Mouse (Mus musculus): ENCODE measurements around the gene Eftud2. TPM values are rescaled to one million over a fixed set of nuclear protein-coding genes. Genes with fewer than 3 reads are reported as not detected.

Gene Eftud2
- polyA plus RNA-seq, 1 experiment from 2014 or later: 279 TPM

DNA sequence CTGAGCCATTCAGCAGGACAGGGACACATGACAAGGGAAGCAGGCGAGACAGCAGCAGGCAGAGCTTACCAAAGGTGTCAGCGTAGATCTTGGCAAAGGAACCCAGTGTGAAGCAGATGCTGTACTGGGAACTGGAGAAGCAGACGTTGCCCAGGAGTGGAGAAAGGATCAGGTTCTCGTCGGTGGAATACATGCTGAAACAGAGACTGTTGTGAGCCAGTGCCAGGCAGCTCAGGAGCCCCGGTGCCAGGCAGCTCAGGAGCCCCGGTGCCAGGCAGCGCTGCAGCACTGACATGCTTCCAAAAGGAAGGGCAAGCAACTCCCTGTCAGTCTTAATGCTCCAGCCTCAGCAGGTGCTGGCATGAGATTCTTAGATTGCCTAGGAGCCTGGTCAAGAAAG is 20.9 kb downstream of the Eftud2 start:
- ATAC-seq (ENCODE audit: low FRiP score): no peak

DNA sequence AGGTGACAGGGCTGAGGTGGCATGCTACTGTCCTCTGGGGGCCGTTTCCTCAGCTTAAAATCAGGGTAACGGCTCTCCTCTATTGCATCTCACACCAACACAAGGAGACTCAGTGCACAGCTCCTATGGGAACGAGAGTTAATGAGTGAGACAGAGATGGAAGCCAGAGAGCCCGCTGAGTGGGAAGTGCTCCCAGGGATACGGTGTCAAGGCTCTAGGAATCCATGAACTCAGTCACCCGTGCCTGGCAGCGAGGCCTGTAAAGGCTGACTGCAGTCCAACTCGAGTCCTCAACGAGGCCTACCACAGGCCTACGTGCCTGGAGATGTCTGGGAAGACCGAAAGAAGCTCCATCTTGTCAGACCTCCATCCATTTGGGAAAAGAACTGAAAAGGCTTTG is 21.8 kb downstream of the Eftud2 start:
- Histone ChIP-seq H3K4me2 (no peak overlapping the region), H3K4me1 (no peaks in the 10 kb centered on the region), H3K9ac (no peak overlapping the region), H3K9me3 (no peaks in the 10 kb centered on the region), H3K27ac (no peak overlapping the region), H3K4me3 (replicated peaks) (no peak overlapping the region), H3K36me3 (replicated peaks) (peaks cover 86% of the 10 kb centered on the region), H3K27me3 (no peaks in the 10 kb centered on the region)
- 89% methylated on average over 11 of the region's 11 CpGs for WGBS
- no peak for ATAC-seq (ENCODE audit: low FRiP score)

More for the DNA sequence above, 20.9 kb downstream of the Eftud2 start:
- Histone ChIP-seq H3K27me3 (no peaks in the 10 kb centered on the region), H3K9me3 (no peaks in the 10 kb centered on the region), H3K27ac (no peak overlapping the region), H3K9ac (no peak overlapping the region), H3K36me3 (replicated peaks) (peaks cover 85% of the 10 kb centered on the region), H3K4me3 (replicated peaks) (no peak overlapping the region), H3K4me1 (no peaks in the 10 kb centered on the region), H3K4me2 (no peak overlapping the region)
- WGBS: 87% methylated on average over 8 of the region's 8 CpGs

DNA sequence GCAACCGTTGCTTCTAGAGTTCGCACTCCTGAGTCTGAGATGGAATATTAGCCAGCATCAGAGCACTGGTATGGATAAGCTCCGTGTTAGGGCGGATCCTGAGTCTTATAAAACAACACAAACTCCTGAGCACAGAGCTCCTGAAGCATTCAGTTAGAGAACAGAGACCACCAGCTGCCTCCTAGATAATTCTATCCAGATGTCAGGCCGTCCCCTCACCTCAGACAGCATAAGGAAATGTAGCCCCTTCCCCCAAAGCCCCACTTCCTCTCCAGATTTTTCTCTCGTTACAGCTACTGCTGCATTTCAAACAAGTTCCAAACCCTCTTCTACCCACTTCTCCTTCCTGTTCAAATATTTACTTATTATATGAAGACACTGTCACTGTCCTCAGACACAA is 24.8 kb downstream of the Eftud2 start:
- WGBS: 86% methylated on average over 6 of the region's 6 CpGs
- peaks cover 88% of the 10 kb centered on the region for H3K36me3 ChIP-seq (replicated peaks)

DNA sequence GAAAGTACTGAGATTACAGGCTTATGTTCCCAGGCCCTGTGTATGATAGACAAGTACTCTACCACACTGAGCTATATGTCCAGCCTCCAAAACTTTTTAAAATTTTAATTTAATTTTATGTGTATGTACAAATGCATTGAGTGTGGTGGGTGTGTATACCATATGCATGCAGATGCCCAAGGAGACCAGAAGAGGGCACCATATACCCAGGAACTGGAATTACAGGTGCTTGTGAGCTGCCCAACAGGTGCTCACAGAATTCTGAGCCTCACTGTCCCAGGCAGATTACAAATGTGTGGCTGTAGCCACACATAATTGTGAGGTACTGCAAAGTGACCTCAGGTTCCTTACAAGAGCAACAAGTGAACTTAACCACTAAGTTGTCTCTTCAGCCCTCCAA is 27.0 kb downstream of the Eftud2 start:
- no peak for ATAC-seq (ENCODE audit: low FRiP score)
- no peaks in the 10 kb centered on the region for H3K9me3 ChIP-seq
- peaks cover 88% of the 10 kb centered on the region for H3K36me3 ChIP-seq (replicated peaks)
- H3K27ac ChIP-seq: no peak overlapping the region
- no peaks in the 10 kb centered on the region for H3K27me3 ChIP-seq
- no peak overlapping the region for H3K4me2 ChIP-seq
- H3K4me3 ChIP-seq (replicated peaks): no peak overlapping the region
- H3K4me1 ChIP-seq: no peaks in the 10 kb centered on the region
- no peak overlapping the region for H3K9ac ChIP-seq

More for the DNA sequence above, 24.8 kb downstream of the Eftud2 start:
- Histone ChIP-seq H3K4me1 (no peaks in the 10 kb centered on the region), H3K9ac (no peak overlapping the region), H3K4me3 (replicated peaks) (no peak overlapping the region), H3K9me3 (no peaks in the 10 kb centered on the region), H3K27me3 (no peaks in the 10 kb centered on the region), H3K4me2 (no peak overlapping the region), H3K27ac (no peak overlapping the region)
- ATAC-seq (ENCODE audit: low FRiP score): no peak

DNA sequence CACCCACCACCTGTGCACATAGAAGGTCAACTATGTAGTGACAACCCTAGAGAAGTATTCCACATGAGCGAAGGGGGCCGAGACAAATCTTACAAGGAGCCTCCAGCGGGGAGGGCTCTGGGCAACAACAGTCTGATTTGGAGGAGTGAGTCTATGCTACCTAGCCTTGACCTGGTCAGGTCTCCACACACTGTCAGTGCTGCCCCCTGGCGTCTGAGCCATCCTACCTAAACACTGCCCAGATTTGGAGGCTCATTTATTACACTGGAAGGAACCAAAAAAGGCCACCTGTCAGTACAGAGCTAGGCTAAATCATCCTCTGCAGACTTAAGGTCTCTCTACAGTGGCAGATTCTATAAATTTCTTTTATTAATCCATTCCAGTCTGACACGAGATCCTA is 28.9 kb downstream of the Eftud2 start:
- Histone ChIP-seq H3K4me3 (replicated peaks) (no peak overlapping the region), H3K36me3 (replicated peaks) (peaks cover 89% of the 10 kb centered on the region), H3K9me3 (no peaks in the 10 kb centered on the region), H3K4me2 (no peak overlapping the region), H3K27ac (no peak overlapping the region), H3K4me1 (no peaks in the 10 kb centered on the region), H3K9ac (no peak overlapping the region), H3K27me3 (no peaks in the 10 kb centered on the region)
- 0 out of 2 replicates have a peak, but pooled peaks have one; percentile 46 for ATAC-seq (ENCODE audit: low FRiP score)
- WGBS: 71% methylated on average over 5 of the region's 5 CpGs

DNA sequence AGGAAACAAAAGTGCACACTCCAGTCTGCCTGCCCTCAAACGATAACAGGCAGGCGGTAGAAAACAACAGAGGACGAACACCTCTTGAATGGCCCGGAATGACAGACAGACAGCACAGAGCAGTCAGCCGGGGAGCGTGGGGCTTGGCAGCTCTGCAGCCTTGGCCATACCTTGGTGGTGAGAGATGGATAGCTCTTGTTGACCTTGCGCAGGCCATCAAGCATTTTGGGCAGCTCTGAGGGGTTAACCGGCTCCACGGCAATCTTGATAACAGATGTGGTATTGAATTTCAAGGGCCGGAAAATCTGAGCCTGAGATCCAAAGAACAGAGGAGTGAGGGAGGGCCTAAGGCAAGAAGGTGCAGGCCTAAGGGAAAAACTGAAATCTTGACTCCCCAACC is 34.9 kb downstream of the Eftud2 start:
- Histone ChIP-seq H3K36me3 (replicated peaks) (peaks cover 100% of the 10 kb centered on the region), H3K4me1 (no peaks in the 10 kb centered on the region), H3K27me3 (no peaks in the 10 kb centered on the region), H3K9me3 (no peaks in the 10 kb centered on the region), H3K4me2 (no peak overlapping the region), H3K27ac (no peak overlapping the region), H3K9ac (no peak overlapping the region), H3K4me3 (replicated peaks) (no peak overlapping the region)
- ATAC-seq (ENCODE audit: low FRiP score): no peak
- WGBS: 92% methylated on average over 10 of the region's 10 CpGs

DNA sequence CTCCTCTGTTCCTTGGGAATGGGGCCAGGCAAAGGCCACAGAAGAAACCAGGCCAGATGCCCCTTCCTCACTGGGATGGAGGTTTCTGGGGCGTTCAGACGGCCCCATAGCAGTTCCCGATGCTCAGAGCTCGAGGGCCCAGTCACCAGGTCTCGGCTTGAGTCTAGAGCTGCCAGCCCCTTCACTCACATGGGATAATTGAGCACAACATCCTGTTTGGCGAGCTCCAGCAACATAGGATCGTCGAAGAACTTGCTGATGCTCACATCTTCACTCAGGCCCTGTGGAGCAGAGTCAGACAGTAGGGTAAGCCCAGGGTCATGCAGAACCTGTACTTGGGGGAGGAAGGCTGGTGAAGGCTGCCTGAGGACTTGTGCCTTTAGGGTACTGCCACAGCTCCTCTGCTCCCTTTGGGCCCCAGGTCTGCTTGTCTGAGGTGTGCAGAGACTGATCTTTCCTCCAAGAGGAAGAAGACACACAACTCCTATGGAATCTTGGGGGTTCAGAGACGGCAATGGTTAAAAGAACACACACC is 42.1 kb downstream of the Eftud2 start:
- H3K36me3 ChIP-seq (replicated peaks): peaks cover 74% of the 10 kb centered on the region
- WGBS: 90% methylated on average over 9 of the region's 9 CpGs
- H3K27ac ChIP-seq: no peak overlapping the region
- no peak for ATAC-seq (ENCODE audit: low FRiP score)
- no peaks in the 10 kb centered on the region for H3K27me3 ChIP-seq
- no peaks in the 10 kb centered on the region for H3K4me1 ChIP-seq
- H3K9ac ChIP-seq: no peak overlapping the region
- H3K4me3 ChIP-seq (replicated peaks): no peak overlapping the region
- no peaks in the 10 kb centered on the region for H3K9me3 ChIP-seq
- no peak overlapping the region for H3K4me2 ChIP-seq

DNA sequence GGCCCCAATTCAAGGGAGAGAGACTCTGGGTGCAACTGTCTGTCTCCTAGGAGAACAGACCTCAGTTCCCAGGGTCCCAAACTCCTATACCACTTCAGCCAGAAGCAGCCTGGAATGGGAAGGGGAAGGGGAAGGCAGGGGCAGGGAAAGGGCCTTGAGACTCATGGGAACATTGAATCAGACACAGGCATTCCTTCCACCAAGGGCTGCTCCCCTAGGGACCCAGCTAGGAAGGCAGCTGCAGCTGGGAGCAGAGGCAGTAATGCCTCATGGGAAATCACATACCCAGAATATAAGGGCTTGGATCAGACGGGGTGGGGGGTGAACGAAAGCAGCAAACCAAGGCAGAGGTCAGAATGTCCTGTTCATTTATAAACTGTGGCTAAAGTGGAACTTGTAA is 42.7 kb downstream of the Eftud2 start:
- no peak for ATAC-seq (ENCODE audit: low FRiP score)
- H3K9me3 ChIP-seq: no peaks in the 10 kb centered on the region
- peaks cover 68% of the 10 kb centered on the region for H3K36me3 ChIP-seq (replicated peaks)
- no peaks in the 10 kb centered on the region for H3K4me1 ChIP-seq
- H3K4me2 ChIP-seq: no peak overlapping the region
- no peak overlapping the region for H3K4me3 ChIP-seq (replicated peaks)
- WGBS: 94% methylated on average over 2 of the region's 2 CpGs
- H3K9ac ChIP-seq: no peak overlapping the region
- no peak overlapping the region for H3K27ac ChIP-seq
- no peaks in the 10 kb centered on the region for H3K27me3 ChIP-seq

DNA sequence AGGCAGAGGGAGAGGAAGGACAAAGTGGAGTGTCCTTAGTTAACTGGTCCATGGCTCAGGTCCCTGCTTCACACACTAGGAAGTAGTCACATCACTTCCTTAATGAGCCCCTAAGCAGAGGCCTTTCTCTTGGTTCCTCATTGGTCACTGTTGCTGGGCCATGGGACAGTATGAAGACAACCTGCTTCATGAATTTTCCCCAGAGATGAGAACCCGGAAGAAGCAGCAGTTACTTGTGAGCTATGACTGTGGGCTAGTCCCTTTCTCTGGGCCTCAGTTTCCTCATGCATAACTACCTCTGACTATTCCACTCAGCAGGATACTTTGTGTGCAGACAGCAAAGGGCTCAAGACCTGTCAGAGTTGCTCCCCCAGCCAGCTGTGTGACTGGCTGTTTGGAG is 43.4 kb downstream of the Eftud2 start:
- no peak overlapping the region for H3K4me2 ChIP-seq
- no peak overlapping the region for H3K4me3 ChIP-seq (replicated peaks)
- H3K27ac ChIP-seq: no peak overlapping the region
- ATAC-seq (ENCODE audit: low FRiP score): no peak
- H3K36me3 ChIP-seq (replicated peaks): peaks cover 61% of the 10 kb centered on the region
- H3K9ac ChIP-seq: no peak overlapping the region
- no peaks in the 10 kb centered on the region for H3K4me1 ChIP-seq
- H3K27me3 ChIP-seq: no peaks in the 10 kb centered on the region
- H3K9me3 ChIP-seq: no peaks in the 10 kb centered on the region
- WGBS: 88% methylated on average over 1 of the region's 1 CpGs

DNA sequence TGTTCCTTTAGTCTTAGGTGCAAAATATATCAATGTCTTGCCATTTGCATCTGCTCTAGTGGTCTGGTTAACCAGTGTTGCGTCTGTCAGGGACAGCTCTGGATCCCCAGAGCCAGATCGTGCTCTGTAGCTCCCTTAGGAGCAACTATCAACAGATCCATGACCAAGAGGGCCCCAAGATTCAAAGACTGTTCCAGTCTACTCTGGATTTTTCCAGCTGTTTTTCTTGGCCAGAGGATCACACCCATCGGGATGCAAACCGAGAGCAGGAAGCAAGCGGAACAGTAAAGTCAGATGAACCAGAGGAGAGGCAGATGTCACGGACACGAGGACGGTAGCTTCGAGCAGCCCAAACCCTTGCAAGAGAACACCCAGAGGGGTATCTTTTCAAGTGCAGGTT is 44.6 kb downstream of the Eftud2 start:
- H3K9ac ChIP-seq: no peak overlapping the region
- no peaks in the 10 kb centered on the region for H3K4me1 ChIP-seq
- no peak for ATAC-seq (ENCODE audit: low FRiP score)
- no peak overlapping the region for H3K4me3 ChIP-seq (replicated peaks)
- WGBS: 93% methylated on average over 9 of the region's 9 CpGs
- no peaks in the 10 kb centered on the region for H3K27me3 ChIP-seq
- peaks cover 48% of the 10 kb centered on the region for H3K36me3 ChIP-seq (replicated peaks)
- H3K4me2 ChIP-seq: no peak overlapping the region
- no peaks in the 10 kb centered on the region for H3K9me3 ChIP-seq
- H3K27ac ChIP-seq: no peak overlapping the region

DNA sequence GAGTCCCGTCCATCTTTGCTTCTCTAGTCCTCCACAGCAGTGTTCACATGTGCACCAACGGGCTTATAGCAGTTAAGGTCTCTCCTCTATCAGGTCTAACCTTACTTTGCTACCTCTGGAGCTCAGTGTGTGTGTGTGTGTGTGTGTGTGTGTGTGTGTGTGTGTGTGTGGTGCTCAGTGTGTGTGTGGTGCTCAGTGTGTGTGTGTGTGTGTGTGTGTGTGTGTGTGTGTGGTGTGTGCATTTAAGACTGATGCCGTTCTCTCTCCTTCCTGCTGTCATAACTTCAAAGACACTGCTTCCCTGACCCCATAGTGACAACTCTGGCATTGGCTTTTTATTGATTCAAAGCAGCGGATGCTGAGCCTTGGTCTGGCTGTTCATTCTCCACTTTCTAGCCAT is 45.2 kb downstream of the Eftud2 start, which contains the start of gene Higd1b:
Gene Higd1b (plus strand): TSS at position 301 of the 400 bp plus-strand sequence.
- WGBS: 84% methylated on average over 4 of the region's 4 CpGs
- Histone ChIP-seq H3K4me1 (no peaks in the 10 kb centered on the region), H3K36me3 (replicated peaks) (peaks cover 44% of the 10 kb centered on the region), H3K27me3 (no peaks in the 10 kb centered on the region), H3K4me3 (replicated peaks) (no peak within 1 kb of the TSS), H3K27ac (no peak within 1 kb of the TSS), H3K9me3 (no peaks in the 10 kb centered on the region), H3K4me2 (no peak within 1 kb of the TSS), H3K9ac (no peak within 1 kb of the TSS)
- ATAC-seq (ENCODE audit: low FRiP score): no peak

DNA sequence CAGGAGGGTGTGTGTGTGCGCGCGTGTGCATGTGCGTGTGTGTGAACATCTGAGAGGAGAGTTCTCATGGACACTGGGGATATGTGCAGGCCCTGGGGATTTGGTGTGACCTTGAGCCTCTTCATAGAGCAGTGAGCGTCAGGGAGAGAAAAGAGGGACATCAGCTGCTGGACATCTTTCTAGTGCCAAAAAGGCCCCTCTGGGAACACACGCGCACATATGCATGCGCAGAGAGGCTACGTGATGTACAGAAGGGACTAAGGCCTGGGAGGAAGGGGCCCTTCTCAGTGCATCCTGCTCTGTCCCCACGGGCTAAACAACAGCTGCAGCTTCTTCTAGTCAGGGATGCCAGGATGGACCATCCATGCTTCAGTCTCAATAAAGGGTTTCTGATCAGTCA is 46.6 kb downstream of the Eftud2 start:
- 89% methylated on average over 10 of the region's 10 CpGs for WGBS
- Histone ChIP-seq H3K4me1 (no peaks in the 10 kb centered on the region), H3K27me3 (peaks cover 3% of the 10 kb centered on the region; the same call in 1 of the 2 replicates), H3K27ac (no peak overlapping the region), H3K36me3 (replicated peaks) (peaks cover 31% of the 10 kb centered on the region), H3K4me2 (no peak overlapping the region), H3K4me3 (replicated peaks) (no peak overlapping the region), H3K9ac (no peak overlapping the region), H3K9me3 (no peaks in the 10 kb centered on the region)
- ATAC-seq (ENCODE audit: low FRiP score): no peak

DNA sequence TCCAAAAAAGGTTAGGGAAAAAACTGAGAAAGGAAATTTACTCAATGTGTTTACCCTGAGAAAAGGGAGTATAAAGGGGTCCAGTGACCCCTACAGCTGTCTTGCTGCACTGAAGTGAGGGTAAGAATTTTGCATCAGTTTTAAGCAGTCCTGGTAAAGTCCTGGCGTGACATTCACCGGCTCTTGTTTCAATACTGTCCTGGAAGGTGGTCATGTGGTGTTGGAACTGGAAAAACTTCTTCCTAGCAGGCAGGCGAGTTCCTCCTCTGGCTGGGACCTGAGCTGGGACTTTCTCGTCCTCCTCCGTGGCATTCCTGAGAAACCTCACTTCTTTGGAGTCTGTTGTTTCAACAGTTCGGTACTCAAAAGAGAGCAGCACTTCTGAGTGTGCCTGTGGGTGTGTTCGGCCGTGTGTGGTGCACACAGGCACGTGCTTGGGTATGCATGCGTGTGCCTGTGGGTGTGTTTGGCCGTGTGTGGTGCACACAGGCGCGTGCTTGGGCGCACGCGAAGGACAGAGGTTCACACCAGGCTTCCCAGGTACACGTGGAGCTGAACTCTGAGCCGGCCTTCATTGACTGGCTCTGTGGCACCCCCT is 48.0 kb downstream of the Eftud2 start:
- Histone ChIP-seq H3K4me3 (replicated peaks) (no peak overlapping the region), H3K9ac (no peak overlapping the region), H3K36me3 (replicated peaks) (peaks cover 17% of the 10 kb centered on the region), H3K9me3 (no peaks in the 10 kb centered on the region), H3K27ac (no peak overlapping the region), H3K4me2 (no peak overlapping the region), H3K4me1 (no peaks in the 10 kb centered on the region), H3K27me3 (peaks cover 3% of the 10 kb centered on the region; the same call in 1 of the 2 replicates)
- no peak for ATAC-seq (ENCODE audit: low FRiP score)
- WGBS: 76% methylated on average over 18 of the region's 18 CpGs
